Mouse (Mus musculus) 3T3-L1 (cell line): ENCODE measurements around the gene Tas2r131.
"Not testable (repeated sequence)": the region's sequence is repeated elsewhere in the genome, so short reads cannot be mapped to it uniquely, and the experiment has no call there.

Experiments used
- DNase-seq: peaks from one replicate; pipeline ENCODE4 v3.0.0-alpha.2; 2015; ENCODE audit warnings: low read depth, low spot score

Tas2r131 gene

GRCm38 (mm10) chr6:132957819-132958218 lies at the start of gene Tas2r131:
Gene Tas2r131 (minus strand): TSS chr6:132957919.
- DNase-seq, result no peak

GRCm38 (mm10) chr6:132980865-132981264 lies 23.1 kb upstream of the Tas2r131 start, which contains the start of gene Tas2r109:
Gene Tas2r109 (minus strand): TSS chr6:132980965.
- no peak for DNase-seq

- no peak for DNase-seq
Measured at GRCm38 (mm10) chr6:132950802-132951201, 6.9 kb downstream of the Tas2r131 start, which contains the start of gene Tas2r129. Gene Tas2r129 (plus strand): TSS chr6:132951102.

GRCm38 (mm10) chr6:132941376-132941775 lies 16.3 kb downstream of the Tas2r131 start:
- DNase-seq, result not testable (repeated sequence)

GRCm38 (mm10) chr6:132909351-132909750 lies 48.4 kb downstream of the Tas2r131 start, which contains the start of gene Tas2r125:
Gene Tas2r125 (plus strand): TSS chr6:132909651.
- DNase-seq, result no peak
